Mouse (Mus musculus): ENCODE results near the gene Cst6. TPM values are rescaled to one million over a fixed set of nuclear protein-coding genes. Genes with fewer than 3 reads are reported as not detected.

Cst6 gene
- total and polyA plus RNA-seq, 3 experiments, result 0.26 TPM; not detected in 2

DNA sequence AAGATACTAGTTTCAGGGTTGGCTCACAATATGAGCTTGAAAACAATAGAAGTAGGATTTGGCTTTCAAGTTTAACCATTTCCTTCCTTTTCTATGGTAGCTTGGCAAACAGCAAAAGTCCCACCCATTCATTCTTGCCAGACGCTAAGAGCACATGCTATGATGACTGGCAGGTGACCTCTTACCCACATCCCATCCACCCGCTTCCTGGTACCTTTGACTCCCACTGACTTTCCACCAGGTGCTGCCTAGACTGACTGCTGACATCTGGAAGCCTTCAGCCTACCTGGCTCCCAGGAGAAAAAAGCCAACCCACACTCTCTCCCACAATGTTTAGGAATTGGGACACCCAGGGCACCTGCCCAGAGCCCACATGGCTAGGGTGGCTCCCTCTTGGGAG is 14.8 kb upstream of the Cst6 start:
- H3K4me1 ChIP-seq (ENCODE audit: control insufficient read depth in 1 of 2, insufficient read depth in 2 of 2, low read length in 2 of 2), result peaks cover under 1 to 34% of the 10 kb centered on the region in 2 experiments
- no peak overlapping the region for H3K9ac ChIP-seq (ENCODE audit: control insufficient read depth, low read depth, low read length, poor library complexity, severe bottlenecking)

DNA sequence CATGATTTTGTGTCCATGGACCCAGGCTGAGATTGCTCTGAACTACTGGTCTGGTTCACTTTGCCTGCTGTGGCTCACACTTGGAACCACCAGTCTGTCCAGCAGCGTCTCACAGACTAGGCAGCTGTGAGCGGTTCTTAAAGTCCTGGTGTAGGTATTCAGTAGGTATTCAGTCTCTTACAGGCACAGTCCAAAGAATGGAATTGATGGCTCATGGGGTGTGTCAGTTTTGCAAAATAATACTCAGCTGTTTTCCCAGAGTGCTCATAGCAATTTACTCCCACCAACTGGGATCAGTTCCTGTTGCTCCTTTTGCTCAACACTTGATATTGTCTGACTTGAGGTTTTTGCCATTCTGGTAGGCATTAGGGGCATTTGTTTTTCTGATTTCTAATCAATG is 12.8 kb upstream of the Cst6 start:
- H3K4me1 ChIP-seq (ENCODE audit: control insufficient read depth in 1 of 2, insufficient read depth in 2 of 2, low read length in 2 of 2), result peaks cover 8 to 34% of the 10 kb centered on the region in 2 experiments
- H3K79me2 ChIP-seq (ENCODE audit: control insufficient read depth, insufficient read depth, low read length, poor library complexity), result peaks cover 22% of the 10 kb centered on the region
- TF ChIP-seq MYC (IDR thresholded peaks at IDR 0.05; ENCODE audit: low read depth, low read length), result no peak
- no peak for TF ChIP-seq UBTF (IDR thresholded peaks at IDR 0.05; ENCODE audit: borderline replicate concordance, insufficient read depth, low read depth, low read length)
- TF ChIP-seq ETS1 (IDR thresholded peaks at IDR 0.05; ENCODE audit: low read depth, low read length), result no peak
- no peak for TF ChIP-seq POLR2AphosphoS5 (IDR thresholded peaks at IDR 0.05; ENCODE audit: borderline replicate concordance, low read depth, low read length)
- TF ChIP-seq MAX (IDR thresholded peaks at IDR 0.05; ENCODE audit: low read length), result no peak
- no peak for TF ChIP-seq CHD1 (IDR thresholded peaks at IDR 0.05; ENCODE audit: low read depth, low read length)
- no peak for TF ChIP-seq E2F4 (IDR thresholded peaks at IDR 0.05; ENCODE audit: borderline replicate concordance, low read depth, low read length)
- no peak for TF ChIP-seq BHLHE40 (IDR thresholded peaks at IDR 0.05; ENCODE audit: borderline replicate concordance, low read depth, low read length)
- TF ChIP-seq JUND (IDR thresholded peaks at IDR 0.05; ENCODE audit: low read depth, low read length), result no peak
- no peak for TF ChIP-seq CTCF (IDR thresholded peaks at IDR 0.05 in 2 of 3, conservative IDR thresholded peaks at IDR 0.05 in 1 of 3; ENCODE audit: control insufficient read depth in 1 of 3, insufficient read depth in 1 of 3, low read depth in 2 of 3, low read length in 3 of 3, poor library complexity in 1 of 3, severe bottlenecking in 1 of 3)
- no peak for TF ChIP-seq MEF2A (IDR thresholded peaks at IDR 0.05; ENCODE audit: extremely low read depth, insufficient replicate concordance, low read depth, low read length, poor library complexity, severe bottlenecking)
- TF ChIP-seq RAD21 (IDR thresholded peaks at IDR 0.05; ENCODE audit: low read depth, low read length), result no peak
- no peak overlapping the region for H3K9ac ChIP-seq (ENCODE audit: control insufficient read depth, low read depth, low read length, poor library complexity, severe bottlenecking)
- H3K27ac ChIP-seq (ENCODE audit: control insufficient read depth, low read depth, low read length), result no peak overlapping the region
- H3K4me3 ChIP-seq (ENCODE audit: control insufficient read depth in 1 of 2, insufficient read depth in 1 of 2, low read depth in 2 of 2, low read length in 2 of 2), result no peak overlapping the region
- no peak for DNase-seq (ENCODE audit: low read depth, low spot score)
- H3K27me3 ChIP-seq (ENCODE audit: control insufficient read depth in 1 of 2, insufficient read depth in 2 of 2, low read length in 2 of 2), result no peaks in the 10 kb centered on the region
- peaks cover 1 to 26% of the 10 kb centered on the region in 2 experiments; a peak in 2 of 4 replicates for H3K36me3 ChIP-seq (ENCODE audit: control insufficient read depth in 1 of 2, insufficient read depth in 2 of 2, low read length in 2 of 2)
- H3K9me3 ChIP-seq (replicated peaks; ENCODE audit: insufficient read depth, low read length), result no peaks in the 10 kb centered on the region

More for the DNA sequence above, 14.8 kb upstream of the Cst6 start:
- Histone ChIP-seq H3K4me3 (ENCODE audit: control insufficient read depth in 1 of 2, insufficient read depth in 1 of 2, low read depth in 2 of 2, low read length in 2 of 2) (no peak overlapping the region), H3K79me2 (ENCODE audit: control insufficient read depth, insufficient read depth, low read length, poor library complexity) (peaks cover 39% of the 10 kb centered on the region), H3K27ac (ENCODE audit: control insufficient read depth, low read depth, low read length) (no peak overlapping the region), H3K36me3 (ENCODE audit: control insufficient read depth in 1 of 2, insufficient read depth in 2 of 2, low read length in 2 of 2) (peaks cover 1 to 30% of the 10 kb centered on the region in 2 experiments; a peak in 3 of 4 replicates), H3K9me3 (replicated peaks; ENCODE audit: insufficient read depth, low read length) (no peaks in the 10 kb centered on the region), H3K27me3 (ENCODE audit: control insufficient read depth in 1 of 2, insufficient read depth in 2 of 2, low read length in 2 of 2) (no peaks in the 10 kb centered on the region)
- TF ChIP-seq POLR2AphosphoS2 (IDR thresholded peaks at IDR 0.05; ENCODE audit: low read length) (no peak), GATA1 (IDR thresholded peaks at IDR 0.05; ENCODE audit: low read depth, low read length) (no peak), MYB (IDR thresholded peaks at IDR 0.05; ENCODE audit: low read depth, low read length) (no peak)
- DNase-seq (ENCODE audit: low read depth, low spot score), result no peak

All from MEL (cell line).